Mouse (Mus musculus) limb, embryonic 10.5 days (tissue): ENCODE measurements around the gene Glrb. TPM values are rescaled to one million over a fixed set of nuclear protein-coding genes. Genes with fewer than 3 reads are reported as not detected.

Source experiments
- polyA plus RNA-seq: library from polyadenylated mRNA; unstranded; fragments of >200 nt; fragmentation: Nextera tagmentation; extraction: Ambion mirVana; gene quantifications from 2 replicates; pipeline ENCODE4 v1.2.1, GENCODE M21; 2016

Glrb gene
- polyA plus RNA-seq, 1 experiment from 2014 or later = 23.2 TPM

Other genes with a start within 250 kb of the Glrb start
- 3.1 and 4.1 TPM in 2 replicates for gene Gria2, start 110.8 kb downstream of the Glrb start, polyA plus RNA-seq
- gene Pdgfc, start 122.8 kb upstream of the Glrb start, polyA plus RNA-seq = 47.0 and 58.8 TPM in 2 replicates